Comparison of ENCODE assay signal across 8 mouse cellular contexts in the genomic region with DNA sequence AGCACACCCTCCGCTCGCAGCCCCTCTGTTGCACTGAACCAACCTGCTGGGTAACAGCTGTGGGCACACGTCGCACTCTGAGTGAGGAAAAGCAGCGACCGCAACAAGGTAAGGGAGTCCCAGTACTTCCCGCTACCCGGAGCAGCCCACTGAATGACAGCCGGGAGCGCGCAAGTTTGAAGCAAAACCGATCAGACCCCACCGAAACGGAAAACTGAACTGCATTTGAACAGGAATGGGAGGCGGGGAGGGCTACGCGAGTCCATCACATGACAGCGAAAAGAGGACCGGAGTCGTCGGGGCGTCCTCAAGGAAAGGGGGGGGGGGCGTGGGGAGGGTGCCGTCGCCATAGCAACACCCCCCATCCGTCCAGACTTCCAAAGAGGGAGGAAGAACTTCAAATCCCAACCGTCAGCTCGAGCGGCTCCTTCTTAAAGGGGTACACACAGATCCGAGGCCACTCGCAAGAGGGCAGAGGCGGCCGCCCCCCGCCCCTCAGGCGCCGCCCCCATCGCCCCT. TPM values are rescaled to one million over a fixed set of nuclear protein-coding genes. Genes with fewer than 3 reads are reported as not detected.
A peak's percentile ranks its signal among the peaks of the same experiment; 100 is the strongest.
DNase-seq lines count a peak whose midpoint lies in the region; ATAC-seq and TF ChIP-seq lines count a peak whose summit lies in the region.

No protein-coding gene starts in this region.

- TF ChIP-seq CTCF in cortical plate, adult 2 months (IDR thresholded peaks at IDR 0.05; ENCODE audit: extremely low read depth, insufficient read depth, low read length), result no peak

- H3K4me3 ChIP-seq in cortical plate, adult 2 months (ENCODE audit: insufficient read depth, low read length), result peak overlapping the region; percentile 94

- TF ChIP-seq POLR2A in cortical plate, adult 2 months (IDR thresholded peaks at IDR 0.05; ENCODE audit: extremely low read depth, insufficient read depth, low read length), result no peak

- no peak overlapping the region for H3K27ac ChIP-seq in cortical plate, adult 2 months (ENCODE audit: insufficient read depth, low read length)

- intact Hi-C loops in left cerebral cortex, postnatal 25 days (cut with DNase I), result loop anchor here (5.0 kb wide), 3 partner anchors 99 to 491 kb away; no protein-coding TSS in a partner anchor

- peak; percentile 66 to 89 for DNase-seq in adrenal gland, adult (ENCODE audit: inconsistent age in 2 of 2, low spot score in 1 of 2)
- peak; percentile 43 for DNase-seq in gastrocnemius, postnatal 10 days
- DNase-seq in induced T-regulatory cell, adult 2 months (ENCODE audit: low read depth), result peak; percentile 71
- peak; percentile 45 to 72 for DNase-seq in left cerebral cortex, postnatal 25 days (ENCODE audit: low spot score in 2 of 2)
- DNase-seq in right cerebral cortex, postnatal 25 days, result peak; percentile 64
- DNase-seq in urinary bladder, postnatal 25 days (ENCODE audit: low spot score), result peak; percentile 26

- ATAC-seq in megakaryocyte-erythroid progenitor cell, adult 5-6 weeks (replicated peaks; ENCODE audit: low FRiP score, low TSS enrichment, poor library complexity, severe bottlenecking), result peak; percentile 24

- H3K4me1 ChIP-seq in cortical plate, adult 2 months (ENCODE audit: control insufficient read depth, insufficient read depth, low read length), result peaks cover 1% of the 10 kb centered on the region; the same call in 1 of the 2 replicates

RNA-seq across cellular contexts. Expression of a gene that starts 1.1 kb away (rescaled TPM):
- polyA plus RNA-seq in cortical plate, adult 2 months (2012; rRNA removed), result 9.5 and 9.9 TPM in 2 replicates
- 10 to 100 TPM; 12.0 to 12.8 TPM for total RNA-seq in gastrocnemius, postnatal 10 days (2021)
- total RNA-seq in left cerebral cortex, postnatal 25 days (2021), result 10 to 100 TPM; 25.7 to 29.8 TPM
- total RNA-seq in megakaryocyte-erythroid progenitor cell, adult 5-6 weeks (2014; fragmentation: Nextera tagmentation), result 17.4 and 28.8 TPM in 2 replicates
- 21.3 and 26.9 TPM in 2 replicates for total RNA-seq in megakaryocyte-erythroid progenitor cell, adult 5-6 weeks (2017)

Comparison
In these comparisons a context has a peak if more than half of its experiments do, and no peak if none do; other contexts are left out.
1. DNase-seq: peak in every context shown above with its lines; median percentile 78 in adrenal gland, adult; 71 in induced T-regulatory cell, adult 2 months; 64 in right cerebral cortex, postnatal 25 days; 58 in left cerebral cortex, postnatal 25 days; 43 in gastrocnemius, postnatal 10 days; 26 in urinary bladder, postnatal 25 days.